Mouse (Mus musculus) effector memory CD4-positive, alpha-beta T cell, adult 7 months (primary cell): ENCODE data around the gene Olfr1176. TPM values are rescaled to one million over a fixed set of nuclear protein-coding genes. Genes with fewer than 3 reads are reported as not detected.

Experiments
- polyA plus RNA-seq: library from polyadenylated mRNA; unstranded; fragments of 100-300 nt; shearing (Covaris generic); gene quantifications from one replicate; pipeline ENCODE4 v1.2.1, GENCODE M21; 2017

Olfr1176 gene
- polyA plus RNA-seq: not detected

GRCm38 (mm10) chr2:88336421-88336820 lies at the start of gene Olfr1176:
Gene Olfr1176, plus strand, starts transcription at chr2:88336721.

GRCm38 (mm10) chr2:88315035-88315434 lies 21.5 kb upstream of the Olfr1176 start, which contains the start of gene Olfr1174-ps:
Gene Olfr1174-ps, minus strand, starts transcription at chr2:88315135.

DNA sequence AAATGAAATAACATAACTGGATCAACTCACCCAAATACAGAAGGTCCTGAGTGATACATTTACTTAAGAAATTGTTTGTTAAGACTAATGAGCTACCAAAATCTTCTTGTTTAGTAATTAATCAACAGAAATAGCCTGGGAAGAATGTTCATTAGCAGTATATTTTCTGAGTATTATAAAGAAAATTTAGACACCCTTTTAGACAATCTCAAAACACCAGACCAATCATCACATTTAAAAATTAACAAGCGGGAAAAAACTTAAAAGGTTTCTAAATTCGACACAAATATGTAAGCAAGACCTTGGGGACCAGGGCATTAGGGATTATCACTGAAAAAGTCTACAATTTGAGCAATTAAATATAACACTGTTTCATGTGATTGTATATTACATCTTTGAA lies 9.4 kb upstream of the Olfr1176 start, which contains the start of gene Olfr1175-ps:
Gene Olfr1175-ps, minus strand, starts transcription at position 101 of the 400 bp plus-strand sequence.

DNA sequence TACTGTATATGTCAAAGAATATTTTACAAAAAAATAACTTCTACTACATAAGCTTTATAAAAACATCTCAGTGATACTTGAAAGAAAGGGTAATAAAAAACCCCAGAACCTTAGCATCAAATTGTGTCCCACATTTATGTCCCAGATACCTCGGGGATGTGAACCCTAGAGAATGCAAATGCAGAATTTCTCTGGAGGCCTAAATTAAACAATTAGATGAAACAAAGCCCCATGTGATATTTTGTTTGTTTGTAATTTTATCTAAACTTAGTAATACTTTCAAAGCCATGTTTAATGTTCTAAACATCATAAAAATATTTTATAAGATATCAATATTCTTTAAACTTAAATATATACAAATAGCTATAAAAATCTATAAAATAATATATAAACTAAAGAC lies 9.9 kb downstream of the Olfr1176 start, which contains the start of gene Olfr1177-ps:
Gene Olfr1177-ps, minus strand, starts transcription at position 101 of the 400 bp plus-strand sequence.

DNA sequence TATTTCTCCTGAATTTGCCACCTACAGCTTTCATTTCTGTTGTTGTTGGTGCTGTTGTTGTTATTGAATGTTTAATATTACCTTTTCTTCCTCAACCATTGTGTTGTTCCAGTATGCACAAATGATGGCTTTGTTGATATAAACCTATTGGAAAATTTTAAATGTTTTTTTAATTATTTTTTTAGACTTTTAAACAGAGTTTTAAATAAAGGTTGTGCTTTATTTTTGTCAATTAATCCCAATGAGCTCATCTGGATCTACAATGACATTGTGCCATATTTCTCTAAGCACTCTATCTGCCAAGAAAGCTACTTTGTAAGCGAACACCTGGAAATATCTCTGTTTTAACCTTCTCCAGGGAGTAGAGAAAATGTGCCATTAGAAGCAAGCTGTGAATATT lies 50.2 kb downstream of the Olfr1176 start, which contains the start of gene Olfr1178:
Gene Olfr1178, plus strand, starts transcription at position 301 of the 400 bp plus-strand sequence.

Other genes with a start within 250 kb of the Olfr1176 start
- not detected for gene Olfr1164, start 242.8 kb upstream of the Olfr1176 start, polyA plus RNA-seq
- gene Olfr1166, start 208.4 kb upstream of the Olfr1176 start, polyA plus RNA-seq: not detected
- not detected for gene Olfr1167, start 181.5 kb upstream of the Olfr1176 start, polyA plus RNA-seq
- gene Olfr1168, start 154.8 kb upstream of the Olfr1176 start, polyA plus RNA-seq: not detected
- gene Olfr1170, start 108.4 kb upstream of the Olfr1176 start, polyA plus RNA-seq: not detected
- gene Olfr1173, start 56.8 kb upstream of the Olfr1176 start, polyA plus RNA-seq: 0.10 TPM
- not detected for gene Olfr1174-ps, start 21.6 kb upstream of the Olfr1176 start, polyA plus RNA-seq
- 0.09 TPM for gene Olfr1175-ps, start 9.5 kb upstream of the Olfr1176 start, polyA plus RNA-seq
- gene Olfr1177-ps, start 9.8 kb downstream of the Olfr1176 start, polyA plus RNA-seq: not detected
- gene Olfr1178, start 50.3 kb downstream of the Olfr1176 start, polyA plus RNA-seq: 0.06 TPM
- gene Olfr1179, start 69.7 kb downstream of the Olfr1176 start, polyA plus RNA-seq: not detected
- not detected for gene Olfr1180, start 82.4 kb downstream of the Olfr1176 start, polyA plus RNA-seq
- not detected for gene Olfr1181, start 89.5 kb downstream of the Olfr1176 start, polyA plus RNA-seq
- not detected for gene Gm13757, start 112.4 kb downstream of the Olfr1176 start, polyA plus RNA-seq
- gene Olfr1183, start 118.1 kb downstream of the Olfr1176 start, polyA plus RNA-seq: not detected
- 0.80 TPM for gene Olfr1184, start 146.9 kb downstream of the Olfr1176 start, polyA plus RNA-seq
- not detected for gene Olfr1185-ps1, start 156.6 kb downstream of the Olfr1176 start, polyA plus RNA-seq
- not detected for gene Olfr1186, start 181.8 kb downstream of the Olfr1176 start, polyA plus RNA-seq
- not detected for gene Olfr1188, start 220.2 kb downstream of the Olfr1176 start, polyA plus RNA-seq
- gene Olfr1189, start 249.7 kb downstream of the Olfr1176 start, polyA plus RNA-seq: not detected